Mouse (Mus musculus) MEL (cell line): ENCODE results near the gene Kdelc2. TPM values are rescaled to one million over a fixed set of nuclear protein-coding genes. Genes with fewer than 3 reads are reported as not detected.

Experiments
- DNase-seq: peaks from one replicate; pipeline ENCODE4 v3.0.0; 2011; ENCODE audit warnings: low read depth, low spot score
- H3K27ac ChIP-seq: 2 replicates; pipeline ENCODE4 v1.5.1; 2012; ENCODE audit warnings: low read depth, mild to moderate bottlenecking, control low read depth, low read length, moderate library complexity; ENCODE audit not compliant: control insufficient read depth
- H3K27me3 ChIP-seq, 2 experiments: fragments of 150-350 bp in 1 of 2; sonication (generic) in 1 of 2; 2 replicates each; pipeline ENCODE4 v1.6.1; 2012; ENCODE audit warnings: low read length in 2 of 2, mild to moderate bottlenecking in 2 of 2, improper control_type of control experiment in 1 of 2, moderate library complexity in 1 of 2; ENCODE audit not compliant: insufficient read depth in 2 of 2, control insufficient read depth in 1 of 2
- H3K36me3 ChIP-seq, 2 experiments: 2 replicates each; pipeline ENCODE4 v1.6.1; 2012 to 2014; ENCODE audit warnings: low read length in 2 of 2, improper control_type of control experiment in 1 of 2, inconsistent platforms in 1 of 2, mild to moderate bottlenecking in 1 of 2; ENCODE audit not compliant: insufficient read depth in 2 of 2, control insufficient read depth in 1 of 2
- H3K4me1 ChIP-seq, 2 experiments: fragments of 150-350 bp in 1 of 2; sonication (generic) in 1 of 2; 2 replicates each; pipeline ENCODE4 v1.6.1; 2012; ENCODE audit warnings: low read length in 2 of 2, improper control_type of control experiment in 1 of 2, mild to moderate bottlenecking in 1 of 2; ENCODE audit not compliant: insufficient read depth in 2 of 2, control insufficient read depth in 1 of 2
- H3K4me3 ChIP-seq, 2 experiments: fragments of 150-350 bp in 1 of 2; sonication (generic) in 1 of 2; 2 replicates each; pipeline ENCODE4 v1.5.1; 2012; ENCODE audit warnings: low read depth in 2 of 2, low read length in 2 of 2, mild to moderate bottlenecking in 2 of 2, moderate library complexity in 2 of 2, control low read depth in 1 of 2, improper control_type of control experiment in 1 of 2; ENCODE audit not compliant: control insufficient read depth in 1 of 2, insufficient read depth in 1 of 2
- H3K79me2 ChIP-seq: 2 replicates; pipeline ENCODE4 v1.6.1; 2012; ENCODE audit warnings: mild to moderate bottlenecking, low read length, moderate library complexity; ENCODE audit not compliant: control insufficient read depth, poor library complexity, insufficient read depth
- H3K9ac ChIP-seq: 2 replicates; pipeline ENCODE4 v1.6.1; 2012; ENCODE audit warnings: low read depth, mild to moderate bottlenecking, control low read depth, low read length, moderate library complexity; ENCODE audit not compliant: control insufficient read depth, poor library complexity, severe bottlenecking
- H3K9me3 ChIP-seq: fragments of 150-350 bp; sonication (generic); replicated peaks from 2 replicates; pipeline ENCODE4 v1.6.1; 2012; ENCODE audit warnings: mild to moderate bottlenecking, low read length, improper control_type of control experiment, moderate library complexity; ENCODE audit not compliant: insufficient read depth
- CHD2 ChIP-seq: IDR thresholded peaks from 2 replicates; pipeline ENCODE4 v1.6.1; 2011; ENCODE audit warnings: low read length, improper control_type of control experiment
- CTCF ChIP-seq, 3 experiments: IDR thresholded peaks in 2 of 3; conservative IDR thresholded peaks in 1 of 3; 2 replicates each; pipeline ENCODE4 v1.5.1; 2011 to 2012; ENCODE audit warnings: low read length in 3 of 3, low read depth in 2 of 3, mild to moderate bottlenecking in 2 of 3, improper control_type of control experiment in 1 of 3, inconsistent platforms in 1 of 3, mixed read lengths in 1 of 3, moderate library complexity in 1 of 3; ENCODE audit not compliant: control insufficient read depth in 1 of 3, insufficient read depth in 1 of 3, poor library complexity in 1 of 3, severe bottlenecking in 1 of 3
- E2F4 ChIP-seq: IDR thresholded peaks from 2 replicates; pipeline ENCODE4 v1.6.1; 2011; ENCODE audit warnings: low read depth, low read length, improper control_type of control experiment, borderline replicate concordance
- ELF1 ChIP-seq: IDR thresholded peaks from 2 replicates; pipeline ENCODE4 v1.6.1; 2014; ENCODE audit warnings: low read depth, mild to moderate bottlenecking, inconsistent platforms, low read length, improper control_type of control experiment, moderate library complexity
- HCFC1 ChIP-seq: IDR thresholded peaks from 2 replicates; pipeline ENCODE4 v1.6.1; 2012; ENCODE audit warnings: low read depth, mild to moderate bottlenecking, inconsistent platforms, low read length, improper control_type of control experiment, moderate library complexity
- JUND ChIP-seq: IDR thresholded peaks from 2 replicates; pipeline ENCODE4 v1.6.1; 2011; ENCODE audit warnings: low read depth, mild to moderate bottlenecking, improper control_type of control experiment, low read length
- KAT2A ChIP-seq: conservative IDR thresholded peaks from 2 replicates; pipeline ENCODE4 v1.6.1; 2012; ENCODE audit warnings: low read depth, low read length, improper control_type of control experiment, inconsistent platforms
- MAZ ChIP-seq: IDR thresholded peaks from 2 replicates; pipeline ENCODE4 v1.6.1; 2012; ENCODE audit warnings: low read depth, mild to moderate bottlenecking, inconsistent platforms, low read length, improper control_type of control experiment
- MEF2A ChIP-seq: IDR thresholded peaks from 2 replicates; pipeline ENCODE4 v1.6.1; 2014; ENCODE audit warnings: low read depth, mild to moderate bottlenecking, inconsistent platforms, low read length, improper control_type of control experiment; ENCODE audit not compliant: poor library complexity, insufficient replicate concordance, severe bottlenecking; ENCODE audit errors: extremely low read depth
- MYB ChIP-seq: IDR thresholded peaks from 2 replicates; pipeline ENCODE4 v1.6.1; 2011; ENCODE audit warnings: mild to moderate bottlenecking, low read depth, low read length, improper control_type of control experiment
- NELFE ChIP-seq: IDR thresholded peaks from 2 replicates; pipeline ENCODE4 v1.6.1; 2011; ENCODE audit warnings: low read depth, low read length, improper control_type of control experiment
- POLR2A ChIP-seq, 2 experiments: IDR thresholded peaks; 2 replicates each; pipeline ENCODE4 v1.6.1; 2011 to 2012; ENCODE audit warnings: low read length in 2 of 2, mild to moderate bottlenecking in 2 of 2, control low read depth in 1 of 2, improper control_type of control experiment in 1 of 2, low read depth in 1 of 2, moderate library complexity in 1 of 2; ENCODE audit not compliant: control insufficient read depth in 1 of 2, insufficient read depth in 1 of 2, poor library complexity in 1 of 2
- POLR2AphosphoS2 ChIP-seq: IDR thresholded peaks from 2 replicates; pipeline ENCODE4 v1.6.1; 2011; ENCODE audit warnings: low read length, improper control_type of control experiment
- RAD21 ChIP-seq: IDR thresholded peaks from 2 replicates; pipeline ENCODE4 v1.6.1; 2011; ENCODE audit warnings: mild to moderate bottlenecking, low read depth, low read length, improper control_type of control experiment
- RCOR1 ChIP-seq: IDR thresholded peaks from 2 replicates; pipeline ENCODE4 v1.6.1; 2012; ENCODE audit warnings: low read depth, mild to moderate bottlenecking, inconsistent platforms, low read length, improper control_type of control experiment
- SIN3A ChIP-seq: IDR thresholded peaks from 2 replicates; pipeline ENCODE4 v1.6.1; 2012; ENCODE audit warnings: low read length, improper control_type of control experiment, inconsistent platforms
- SMC3 ChIP-seq: IDR thresholded peaks from 2 replicates; pipeline ENCODE4 v1.6.1; 2011; ENCODE audit warnings: low read depth, low read length, improper control_type of control experiment
- UBTF ChIP-seq: IDR thresholded peaks from 2 replicates; pipeline ENCODE4 v1.6.1; 2012; ENCODE audit warnings: low read depth, mild to moderate bottlenecking, inconsistent platforms, low read length, improper control_type of control experiment, moderate library complexity, borderline replicate concordance; ENCODE audit not compliant: insufficient read depth
- USF1 ChIP-seq: IDR thresholded peaks from 2 replicates; pipeline ENCODE4 v1.6.1; 2014; ENCODE audit warnings: low read depth, mild to moderate bottlenecking, inconsistent platforms, low read length, improper control_type of control experiment, moderate library complexity
- ZC3H11A ChIP-seq: IDR thresholded peaks from 2 replicates; pipeline ENCODE4 v1.6.1; 2012; ENCODE audit warnings: low read depth, mild to moderate bottlenecking, inconsistent platforms, low read length, improper control_type of control experiment
- ZKSCAN1 ChIP-seq: IDR thresholded peaks from 2 replicates; pipeline ENCODE4 v1.6.1; 2012; ENCODE audit warnings: low read depth, mild to moderate bottlenecking, inconsistent platforms, low read length, improper control_type of control experiment, moderate library complexity
- ZNF384 ChIP-seq: IDR thresholded peaks from 2 replicates; pipeline ENCODE4 v1.6.1; 2012; ENCODE audit warnings: low read depth, mild to moderate bottlenecking, inconsistent platforms, low read length, improper control_type of control experiment
- polyA plus RNA-seq, 2 experiments: library from polyadenylated mRNA; stranded (reverse) in 1 of 2; unstranded in 1 of 2; fragments of >175 nt in 1 of 2; fragments of >200 nt in 1 of 2; gene quantifications; 2 replicates each; pipeline versions ENCODE4 v1.2.1 to v1.2.4; 2012; ENCODE audit warnings: low replicate concordance in 2 of 2, low read depth in 1 of 2; ENCODE audit not compliant: insufficient read length in 2 of 2, insufficient read depth in 1 of 2, missing spikeins in 1 of 2
- total RNA-seq: library from RNA; depleted of rRNA; stranded (reverse); fragments of 300-350 nt; gene quantifications from 2 replicates; pipeline ENCODE4 v1.2.3, GENCODE M21; 2012

Gene Kdelc2
- total and polyA plus RNA-seq, 3 experiments: 0.04 to 0.31 TPM; not detected in 1

DNA sequence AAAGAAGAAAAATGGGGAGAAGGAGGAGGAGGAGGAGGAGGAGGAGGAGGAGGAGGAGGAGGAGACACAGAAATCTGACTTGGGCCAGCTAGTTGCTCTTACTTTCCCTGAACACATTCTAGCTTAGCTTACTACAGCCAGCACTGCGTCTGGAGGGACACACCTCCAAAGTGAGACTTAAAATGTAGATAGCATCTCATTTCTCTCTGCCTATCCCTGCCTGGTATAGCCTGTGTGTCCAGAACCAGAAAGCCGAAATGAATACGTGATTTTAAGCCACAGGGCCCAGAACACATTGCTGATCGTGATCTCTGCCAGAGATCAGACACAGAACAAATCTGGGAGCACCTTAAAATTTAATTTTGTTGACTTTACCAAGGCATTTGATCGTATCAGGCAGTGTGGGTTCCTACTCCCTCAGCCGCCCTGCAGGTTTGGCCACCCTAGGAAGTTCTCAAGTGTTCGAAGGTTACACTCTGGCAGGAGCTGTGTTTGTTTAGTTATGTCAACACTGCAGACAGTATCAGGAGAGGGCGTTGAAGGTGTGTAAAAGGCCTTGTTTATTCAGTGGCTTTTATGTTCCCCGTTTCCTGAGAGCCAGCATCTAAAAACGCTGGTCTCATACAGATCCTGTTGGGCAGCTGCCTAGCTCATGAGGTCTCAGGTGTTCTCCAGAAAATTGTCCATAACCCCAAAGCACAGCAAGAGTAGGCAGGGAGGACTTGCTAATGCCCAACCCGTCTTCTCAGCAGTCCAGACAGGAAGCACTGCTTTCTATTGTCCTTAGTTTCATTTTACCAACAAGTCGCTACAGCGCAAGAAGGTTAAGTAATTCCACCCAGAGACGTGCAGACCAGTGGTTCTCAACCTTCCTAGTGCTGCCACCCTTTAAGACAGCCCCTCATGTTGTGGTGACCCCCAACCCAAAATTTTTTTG lies 27.3 kb upstream of the Kdelc2 start:
- Histone ChIP-seq H3K27ac (no peak overlapping the region), H3K4me3 (peak overlapping the region; percentile 1 to 4; a peak in 2 of 4 replicates), H3K9me3 (no peaks in the 10 kb centered on the region), H3K9ac (no peak overlapping the region), H3K27me3 (peaks cover 0 to 1% of the 10 kb centered on the region in 2 experiments; a peak in 2 of 4 replicates), H3K36me3 (no peaks in the 10 kb centered on the region)
- DNase-seq: no peak
- TF ChIP-seq ZKSCAN1 (no peak), MEF2A (no peak), USF1 (no peak), JUND (no peak), POLR2A (IDR thresholded peaks at IDR 0.05; ENCODE audit: control insufficient read depth in 1 of 2, insufficient read depth in 1 of 2, low read depth in 1 of 2, low read length in 2 of 2, poor library complexity in 1 of 2) (no peak), POLR2AphosphoS2 (no peak), SIN3A (no peak), RCOR1 (no peak), CTCF (IDR thresholded peaks at IDR 0.05 in 2 of 3, conservative IDR thresholded peaks at IDR 0.05 in 1 of 3; ENCODE audit: control insufficient read depth in 1 of 3, insufficient read depth in 1 of 3, low read depth in 2 of 3, low read length in 3 of 3, poor library complexity in 1 of 3, severe bottlenecking in 1 of 3) (no peak), MAZ (no peak), RAD21 (no peak), E2F4 (no peak), ELF1 (no peak), MYB (no peak), KAT2A (no peak), NELFE (no peak), UBTF (no peak)
- TF ChIP-seq, all 39 proteins: peak for 0
- no peaks in the 10 kb centered on the region for H3K4me1 ChIP-seq
- no peaks in the 10 kb centered on the region for H3K79me2 ChIP-seq

DNA sequence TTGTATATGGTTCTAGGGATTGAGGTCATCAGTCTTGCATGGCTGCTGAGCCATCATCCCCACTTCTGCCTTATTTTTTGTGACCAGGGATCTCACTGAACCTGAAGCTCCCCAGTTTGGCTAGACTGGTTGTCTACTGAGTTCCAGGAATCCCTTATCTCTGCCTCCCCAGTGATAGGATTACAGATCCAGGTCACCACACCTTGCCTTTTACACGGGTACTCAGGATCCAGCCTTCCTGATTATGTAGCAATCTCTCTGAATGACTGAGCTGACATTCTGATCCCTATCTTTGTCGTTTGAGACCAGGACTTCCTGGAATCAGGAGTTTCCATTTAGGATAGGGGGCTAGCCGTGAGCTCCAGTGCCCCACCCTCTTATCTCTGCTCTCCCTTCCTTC lies 12.5 kb upstream of the Kdelc2 start:
- DNase-seq: no peak
- Histone ChIP-seq H3K27ac (no peak overlapping the region), H3K4me1 (no peaks in the 10 kb centered on the region), H3K9ac (no peak overlapping the region), H3K79me2 (no peaks in the 10 kb centered on the region), H3K4me3 (no peak overlapping the region), H3K9me3 (no peaks in the 10 kb centered on the region), H3K27me3 (peaks cover 0 to 1% of the 10 kb centered on the region in 2 experiments; a peak in 2 of 4 replicates), H3K36me3 (no peaks in the 10 kb centered on the region)
- no peak for TF ChIP-seq SIN3A
- TF ChIP-seq ZNF384: no peak
- no peak for TF ChIP-seq HCFC1
- TF ChIP-seq ZC3H11A: no peak
- no peak for TF ChIP-seq SMC3
- no peak for TF ChIP-seq CHD2
- TF ChIP-seq ELF1: no peak
